Mouse (Mus musculus): Measurements from ENCODE around the gene Fgf13. TPM values are rescaled to one million over a fixed set of nuclear protein-coding genes. Genes with fewer than 3 reads are reported as not detected.

The Fgf13 gene
- 24.4 TPM for polyA plus RNA-seq (2017; shearing (Covaris generic))

GRCm38 (mm10) chrX:59567695-59568431, at the start of gene Fgf13:
Gene Fgf13, minus strand, starts transcription at chrX:59568071.

